Mouse (Mus musculus): ENCODE data around the gene Limd1. TPM values are rescaled to one million over a fixed set of nuclear protein-coding genes. Genes with fewer than 3 reads are reported as not detected.

Limd1 gene
- polyA plus RNA-seq, 1 experiment from 2014 or later: 49.0 TPM

GRCm38 (mm10) chr9:123484830-123485229, 6.3 kb downstream of the Limd1 start:
- no peak overlapping the region for H3K9ac ChIP-seq
- H3K4me1 ChIP-seq: peaks cover 46% of the 10 kb centered on the region
- peaks cover 40% of the 10 kb centered on the region for H3K36me3 ChIP-seq

GRCm38 (mm10) chr9:123485561-123485960, 7.1 kb downstream of the Limd1 start:
- no peak overlapping the region for H3K9ac ChIP-seq
- 91% methylated on average over 4 of the region's 4 CpGs for WGBS
- no peak overlapping the region for H3K4me3 ChIP-seq
- no peak for ATAC-seq (ENCODE audit: insufficient number of reproducible peaks, insufficient read depth, low FRiP score, low TSS enrichment)
- H3K27me3 ChIP-seq: no peaks in the 10 kb centered on the region
- no peaks in the 10 kb centered on the region for H3K9me3 ChIP-seq
- peaks cover 35% of the 10 kb centered on the region for H3K36me3 ChIP-seq
- no peak overlapping the region for H3K27ac ChIP-seq
- H3K4me2 ChIP-seq (replicated peaks): no peak overlapping the region
- peaks cover 46% of the 10 kb centered on the region for H3K4me1 ChIP-seq

More at GRCm38 (mm10) chr9:123484830-123485229, 6.3 kb downstream of the Limd1 start:
- H3K4me2 ChIP-seq (replicated peaks): no peak overlapping the region
- H3K9me3 ChIP-seq: no peaks in the 10 kb centered on the region
- H3K27me3 ChIP-seq: no peaks in the 10 kb centered on the region
- H3K27ac ChIP-seq: no peak overlapping the region
- WGBS: 99% methylated on average over 3 of the region's 3 CpGs
- no peak overlapping the region for H3K4me3 ChIP-seq
- no peak for ATAC-seq (ENCODE audit: insufficient number of reproducible peaks, insufficient read depth, low FRiP score, low TSS enrichment)

GRCm38 (mm10) chr9:123486635-123487034, 8.1 kb downstream of the Limd1 start:
- Histone ChIP-seq H3K36me3 (peaks cover 26% of the 10 kb centered on the region), H3K27ac (no peak overlapping the region)
- 56% methylated on average over 3 of the region's 3 CpGs for WGBS

GRCm38 (mm10) chr9:123489073-123489472, 10.6 kb downstream of the Limd1 start:
- Histone ChIP-seq H3K9ac (no peak overlapping the region), H3K27ac (no peak overlapping the region), H3K4me3 (no peak overlapping the region), H3K27me3 (no peaks in the 10 kb centered on the region), H3K36me3 (0 out of 2 replicates have a peak, but pooled peaks cover 10% of the 10 kb centered on the region), H3K4me2 (replicated peaks) (no peak overlapping the region), H3K4me1 (peaks cover 33% of the 10 kb centered on the region), H3K9me3 (no peaks in the 10 kb centered on the region)
- 83% methylated on average over 2 of the region's 2 CpGs for WGBS
- ATAC-seq (ENCODE audit: insufficient number of reproducible peaks, insufficient read depth, low FRiP score, low TSS enrichment): no peak

More at GRCm38 (mm10) chr9:123486635-123487034, 8.1 kb downstream of the Limd1 start:
- no peak overlapping the region for H3K4me2 ChIP-seq (replicated peaks)
- H3K4me3 ChIP-seq: no peak overlapping the region
- ATAC-seq (ENCODE audit: insufficient number of reproducible peaks, insufficient read depth, low FRiP score, low TSS enrichment): no peak
- no peaks in the 10 kb centered on the region for H3K9me3 ChIP-seq
- H3K4me1 ChIP-seq: peaks cover 41% of the 10 kb centered on the region
- no peak overlapping the region for H3K9ac ChIP-seq
- no peaks in the 10 kb centered on the region for H3K27me3 ChIP-seq

- H3K27ac ChIP-seq: no peak overlapping the region
- 0 out of 2 replicates have a peak, but pooled peaks cover 2% of the 10 kb centered on the region for H3K36me3 ChIP-seq
- WGBS: 56% methylated on average over 9 of the region's 9 CpGs
These were observed 11.3 kb downstream of the Limd1 start for GRCm38 (mm10) chr9:123489727-123490343.

GRCm38 (mm10) chr9:123490930-123491329, 12.4 kb downstream of the Limd1 start:
- Histone ChIP-seq H3K9me3 (no peaks in the 10 kb centered on the region), H3K27ac (no peak overlapping the region), H3K4me1 (peaks cover 35% of the 10 kb centered on the region), H3K9ac (no peak overlapping the region), H3K4me2 (replicated peaks) (no peak overlapping the region), H3K36me3 (no peaks in the 10 kb centered on the region), H3K4me3 (no peak overlapping the region), H3K27me3 (no peaks in the 10 kb centered on the region)
- WGBS: 64% methylated on average over 5 of the region's 5 CpGs
- no peak for ATAC-seq (ENCODE audit: insufficient number of reproducible peaks, insufficient read depth, low FRiP score, low TSS enrichment)

More at GRCm38 (mm10) chr9:123489727-123490343, 11.3 kb downstream of the Limd1 start:
- no peak overlapping the region for H3K4me3 ChIP-seq
- H3K9ac ChIP-seq: no peak overlapping the region
- H3K4me1 ChIP-seq: peaks cover 33% of the 10 kb centered on the region
- no peak overlapping the region for H3K4me2 ChIP-seq (replicated peaks)
- H3K27me3 ChIP-seq: no peaks in the 10 kb centered on the region
- H3K9me3 ChIP-seq: no peaks in the 10 kb centered on the region
- ATAC-seq (ENCODE audit: insufficient number of reproducible peaks, insufficient read depth, low FRiP score, low TSS enrichment): no peak

- H3K4me3 ChIP-seq: no peak overlapping the region
- ATAC-seq (ENCODE audit: insufficient number of reproducible peaks, insufficient read depth, low FRiP score, low TSS enrichment): peak; percentile 74; the same call in 1 of the 2 replicates
- no peaks in the 10 kb centered on the region for H3K27me3 ChIP-seq
- no peak overlapping the region for H3K4me2 ChIP-seq (replicated peaks)
- no peak overlapping the region for H3K9ac ChIP-seq
- H3K9me3 ChIP-seq: no peaks in the 10 kb centered on the region
- no peaks in the 10 kb centered on the region for H3K36me3 ChIP-seq
- H3K4me1 ChIP-seq: peaks cover 35% of the 10 kb centered on the region
- H3K27ac ChIP-seq: no peak overlapping the region
- 67% methylated on average over 9 of the region's 9 CpGs for WGBS
These were observed 13.5 kb downstream of the Limd1 start for GRCm38 (mm10) chr9:123491917-123492585.

- 7% methylated on average over 13 of the region's 13 CpGs for WGBS
- ATAC-seq (ENCODE audit: insufficient number of reproducible peaks, insufficient read depth, low FRiP score, low TSS enrichment): no peak
- no peak overlapping the region for H3K4me3 ChIP-seq
- peak overlapping the region; percentile 35 for H3K4me2 ChIP-seq (replicated peaks)
- H3K27ac ChIP-seq: no peak overlapping the region
- no peaks in the 10 kb centered on the region for H3K9me3 ChIP-seq
- peaks cover 12% of the 10 kb centered on the region for H3K36me3 ChIP-seq
- no peak overlapping the region for H3K9ac ChIP-seq
- H3K4me1 ChIP-seq: peaks cover 15% of the 10 kb centered on the region
- no peaks in the 10 kb centered on the region for H3K27me3 ChIP-seq
These were observed 18.2 kb downstream of the Limd1 start for GRCm38 (mm10) chr9:123496665-123497064.

- Histone ChIP-seq H3K9me3 (no peaks in the 10 kb centered on the region), H3K4me3 (no peak overlapping the region), H3K4me2 (replicated peaks) (no peak overlapping the region), H3K27me3 (no peaks in the 10 kb centered on the region), H3K27ac (no peak overlapping the region), H3K36me3 (peaks cover 20% of the 10 kb centered on the region), H3K9ac (no peak overlapping the region), H3K4me1 (0 out of 2 replicates have a peak, but pooled peaks cover 9% of the 10 kb centered on the region)
- no peak for ATAC-seq (ENCODE audit: insufficient number of reproducible peaks, insufficient read depth, low FRiP score, low TSS enrichment)
- whole genome bisulfite sequencing: 88% methylated on average over 5 of the region's 5 CpGs
These were observed 19.4 kb downstream of the Limd1 start for GRCm38 (mm10) chr9:123497906-123498305.

- no peaks in the 10 kb centered on the region for H3K27me3 ChIP-seq
- H3K4me1 ChIP-seq: 0 out of 2 replicates have a peak, but pooled peaks cover 9% of the 10 kb centered on the region
- peaks cover 24% of the 10 kb centered on the region for H3K36me3 ChIP-seq
- ATAC-seq (ENCODE audit: insufficient number of reproducible peaks, insufficient read depth, low FRiP score, low TSS enrichment): no peak
- no peaks in the 10 kb centered on the region for H3K9me3 ChIP-seq
- H3K4me2 ChIP-seq (replicated peaks): no peak overlapping the region
- H3K27ac ChIP-seq: no peak overlapping the region
- H3K4me3 ChIP-seq: no peak overlapping the region
- 83% methylated on average over 4 of the region's 4 CpGs for WGBS
- H3K9ac ChIP-seq: no peak overlapping the region
These were observed 22.0 kb downstream of the Limd1 start for GRCm38 (mm10) chr9:123500480-123500879.

GRCm38 (mm10) chr9:123503171-123503834, 24.8 kb downstream of the Limd1 start:
- ATAC-seq (ENCODE audit: insufficient number of reproducible peaks, insufficient read depth, low FRiP score, low TSS enrichment): no peak
- peaks cover 24% of the 10 kb centered on the region for H3K36me3 ChIP-seq
- no peak overlapping the region for H3K4me3 ChIP-seq
- H3K27me3 ChIP-seq: no peaks in the 10 kb centered on the region
- 82% methylated on average over 5 of the region's 5 CpGs for WGBS
- H3K9me3 ChIP-seq: no peaks in the 10 kb centered on the region
- no peaks in the 10 kb centered on the region for H3K4me1 ChIP-seq
- no peak overlapping the region for H3K4me2 ChIP-seq (replicated peaks)
- no peak overlapping the region for H3K9ac ChIP-seq
- H3K27ac ChIP-seq: no peak overlapping the region
